Mouse (Mus musculus) hindbrain, embryonic 12.5 days (tissue): ENCODE results near the gene Dynll2. TPM values are rescaled to one million over a fixed set of nuclear protein-coding genes. Genes with fewer than 3 reads are reported as not detected.
"Not testable (repeated sequence)": the region's sequence is repeated elsewhere in the genome, so short reads cannot be mapped to it uniquely, and the experiment has no call there.

Source experiments
- ATAC-seq: fragments of 200-750 bp; cut with Nextera tagmentation; 2 replicates; pipeline ENCODE4 v1.8.0; 2017; ENCODE audit warnings: moderate TSS enrichment; ENCODE audit not compliant: low FRiP score
- H3K27ac ChIP-seq: fragments of 300-500 bp; sonication (generic); 2 replicates; pipeline ENCODE4 v1.5.1; 2016; ENCODE audit warnings: mild to moderate bottlenecking
- H3K27me3 ChIP-seq: fragments of 300-500 bp; sonication (generic); 2 replicates; pipeline ENCODE4 v1.6.1; 2016; ENCODE audit warnings: mild to moderate bottlenecking
- H3K36me3 ChIP-seq: fragments of 300-500 bp; sonication (generic); 2 replicates; pipeline ENCODE4 v1.6.1; 2016; ENCODE audit warnings: mild to moderate bottlenecking
- H3K4me1 ChIP-seq: fragments of 300-500 bp; sonication (generic); 2 replicates; pipeline ENCODE4 v1.6.1; 2016
- H3K4me2 ChIP-seq: fragments of 300-500 bp; sonication (generic); replicated peaks from 2 replicates; pipeline ENCODE4 v1.6.1; 2016; ENCODE audit warnings: mild to moderate bottlenecking
- H3K4me3 ChIP-seq: fragments of 300-500 bp; sonication (generic); 2 replicates; pipeline ENCODE4 v1.5.1; 2016; ENCODE audit warnings: mild to moderate bottlenecking
- H3K9ac ChIP-seq: fragments of 300-500 bp; sonication (generic); 2 replicates; pipeline ENCODE4 v1.6.1; 2016; ENCODE audit warnings: mild to moderate bottlenecking, moderate library complexity
- H3K9me3 ChIP-seq: fragments of 300-500 bp; sonication (generic); replicated peaks from 2 replicates; pipeline ENCODE4 v1.6.1; 2016; ENCODE audit warnings: mild to moderate bottlenecking
- WGBS: fragments of 180-500 bp; shearing (Covaris S2); methylation state at CpG from one replicate; pipeline ENCODE4 v1.1.7; 2016; 5-methylcytosine and 5-hydroxymethylcytosine counted together
- polyA plus RNA-seq: library from polyadenylated mRNA; unstranded; fragments of >200 nt; fragmentation: Nextera tagmentation; extraction: Ambion mirVana; gene quantifications from 2 replicates; pipeline ENCODE4 v1.2.1, GENCODE M21; 2016

Gene Dynll2
- polyA plus RNA-seq, 1 experiment from 2014 or later: 39.9 TPM

DNA sequence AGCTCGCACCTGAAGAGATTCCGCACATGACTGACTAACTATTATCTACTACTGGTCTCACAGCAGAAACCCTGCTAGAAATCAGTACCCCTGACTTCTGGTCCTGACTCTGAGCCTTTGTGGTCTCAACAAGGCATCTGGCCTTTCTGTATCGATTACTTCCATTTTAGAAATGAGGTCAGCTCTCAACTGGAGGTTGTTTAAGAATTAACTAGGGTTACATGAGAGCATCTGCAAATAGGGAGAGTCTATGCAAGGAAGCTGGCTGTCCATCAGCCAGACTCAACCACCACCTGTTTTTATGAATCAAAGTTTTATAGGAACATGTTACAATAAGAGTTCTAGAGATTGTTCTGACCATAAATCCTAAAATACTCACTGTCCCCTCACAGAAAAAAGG is 2.8 kb downstream of the Dynll2 start:
- ATAC-seq: no peak
- Histone ChIP-seq H3K36me3 (peaks cover 42% of the 10 kb centered on the region), H3K4me1 (peaks cover 44% of the 10 kb centered on the region), H3K9ac (no peak overlapping the region; the same call in 1 of the 2 replicates), H3K4me3 (0 out of 2 replicates have a peak overlapping the region, but pooled peaks have one; percentile 9), H3K9me3 (no peaks in the 10 kb centered on the region), H3K4me2 (peak overlapping the region; percentile 89), H3K27ac (no peak overlapping the region), H3K27me3 (no peaks in the 10 kb centered on the region)
- 90% methylated on average over 3 of the region's 3 CpGs for WGBS

DNA sequence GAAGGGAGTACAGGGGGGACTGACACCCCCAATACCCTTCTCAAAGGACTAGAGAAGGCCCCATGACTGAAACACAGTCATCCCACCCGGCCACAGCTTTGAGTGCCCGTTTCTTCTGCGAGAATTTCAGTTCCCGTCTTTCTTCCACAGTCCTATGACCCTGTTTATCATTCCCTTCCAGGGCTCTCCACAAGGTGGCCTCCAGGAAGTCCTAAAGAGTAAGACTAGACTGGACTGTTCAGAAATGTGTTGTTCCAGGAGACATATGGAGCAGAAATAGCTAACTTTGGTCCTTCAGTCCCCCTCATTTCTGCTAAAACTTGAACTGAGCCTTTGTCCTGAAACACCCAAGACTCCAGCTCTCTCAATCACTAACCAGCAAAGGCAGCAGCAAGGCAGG is 8.4 kb downstream of the Dynll2 start:
- Histone ChIP-seq H3K9ac (no peak overlapping the region), H3K4me1 (peaks cover 20% of the 10 kb centered on the region), H3K9me3 (no peaks in the 10 kb centered on the region), H3K36me3 (peaks cover 65% of the 10 kb centered on the region), H3K27me3 (no peaks in the 10 kb centered on the region), H3K27ac (no peak overlapping the region), H3K4me2 (no peak overlapping the region), H3K4me3 (no peak overlapping the region)
- no peak for ATAC-seq
- 77% methylated on average over 4 of the region's 4 CpGs for WGBS

DNA sequence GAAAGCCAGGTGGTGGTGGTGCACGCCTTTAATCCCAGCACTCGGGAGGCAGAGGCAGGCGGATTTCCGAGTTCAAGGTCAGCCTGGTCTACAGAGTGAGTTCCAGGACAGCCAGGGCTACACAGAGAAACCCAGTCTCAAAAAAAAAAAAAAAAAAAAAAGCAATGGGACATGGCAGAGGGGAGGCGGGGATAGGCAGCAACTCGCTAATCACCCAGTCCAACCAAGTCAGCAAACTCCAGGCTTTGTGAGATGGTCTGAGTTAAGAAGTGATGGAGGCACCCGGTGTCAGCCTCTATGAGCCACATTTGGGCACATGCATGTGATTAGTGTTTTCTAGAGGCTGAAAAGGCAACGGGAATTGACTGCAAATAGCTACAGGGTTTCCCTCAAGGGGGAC is 10.3 kb downstream of the Dynll2 start:
- 85% methylated on average over 8 of the region's 8 CpGs for WGBS
- H3K36me3 ChIP-seq: peaks cover 47% of the 10 kb centered on the region
- not testable (repeated sequence) for H3K27ac ChIP-seq

DNA sequence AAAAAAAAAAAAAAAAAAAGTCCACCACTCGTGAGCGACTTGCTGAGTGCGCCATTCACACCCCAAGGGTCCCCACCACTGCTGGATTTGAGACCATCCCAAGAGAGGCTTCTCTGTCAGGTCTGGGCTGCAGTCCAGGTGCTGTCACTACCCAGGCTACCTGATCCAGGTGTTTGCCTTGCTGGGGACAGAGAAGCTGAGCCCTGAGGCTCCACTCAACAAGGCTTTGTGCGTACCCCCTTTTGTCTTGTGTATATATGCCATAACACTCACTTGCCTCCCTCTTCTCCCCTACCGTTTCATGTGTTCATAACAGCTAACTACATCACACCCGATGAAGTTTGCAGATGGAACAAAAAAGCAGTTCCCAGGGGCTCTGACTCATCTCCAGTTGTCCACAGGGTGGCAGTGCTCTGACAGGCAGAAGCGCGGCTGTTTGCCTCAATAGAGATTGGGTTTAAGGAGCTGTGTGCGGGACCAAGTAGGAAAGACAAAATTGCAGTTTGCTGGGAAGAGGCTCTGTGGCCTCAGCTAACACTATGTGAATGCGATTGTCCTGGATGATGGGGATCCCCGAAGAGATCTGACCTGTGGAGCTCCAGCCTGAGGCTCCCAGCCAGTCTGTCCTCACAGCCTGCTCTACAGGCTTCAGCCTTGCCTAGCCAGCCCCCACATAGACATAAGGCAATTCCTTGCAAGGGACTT is 12.7 kb downstream of the Dynll2 start:
- Histone ChIP-seq H3K9ac (no peak overlapping the region), H3K4me1 (peaks cover 10% of the 10 kb centered on the region), H3K27ac (no peak overlapping the region), H3K27me3 (no peaks in the 10 kb centered on the region), H3K36me3 (peaks cover 24% of the 10 kb centered on the region), H3K9me3 (no peaks in the 10 kb centered on the region), H3K4me3 (no peak overlapping the region), H3K4me2 (no peak overlapping the region)
- WGBS: 19% methylated on average over 11 of the region's 11 CpGs
- peak; percentile 60; the same call in 1 of the 2 replicates for ATAC-seq

More for the DNA sequence above, 10.3 kb downstream of the Dynll2 start:
- not testable (repeated sequence) for H3K4me3 ChIP-seq, H3K27me3 ChIP-seq, H3K4me2 ChIP-seq, ATAC-seq, H3K9ac ChIP-seq, H3K9me3 ChIP-seq
- peaks cover 14% of the 10 kb centered on the region for H3K4me1 ChIP-seq

DNA sequence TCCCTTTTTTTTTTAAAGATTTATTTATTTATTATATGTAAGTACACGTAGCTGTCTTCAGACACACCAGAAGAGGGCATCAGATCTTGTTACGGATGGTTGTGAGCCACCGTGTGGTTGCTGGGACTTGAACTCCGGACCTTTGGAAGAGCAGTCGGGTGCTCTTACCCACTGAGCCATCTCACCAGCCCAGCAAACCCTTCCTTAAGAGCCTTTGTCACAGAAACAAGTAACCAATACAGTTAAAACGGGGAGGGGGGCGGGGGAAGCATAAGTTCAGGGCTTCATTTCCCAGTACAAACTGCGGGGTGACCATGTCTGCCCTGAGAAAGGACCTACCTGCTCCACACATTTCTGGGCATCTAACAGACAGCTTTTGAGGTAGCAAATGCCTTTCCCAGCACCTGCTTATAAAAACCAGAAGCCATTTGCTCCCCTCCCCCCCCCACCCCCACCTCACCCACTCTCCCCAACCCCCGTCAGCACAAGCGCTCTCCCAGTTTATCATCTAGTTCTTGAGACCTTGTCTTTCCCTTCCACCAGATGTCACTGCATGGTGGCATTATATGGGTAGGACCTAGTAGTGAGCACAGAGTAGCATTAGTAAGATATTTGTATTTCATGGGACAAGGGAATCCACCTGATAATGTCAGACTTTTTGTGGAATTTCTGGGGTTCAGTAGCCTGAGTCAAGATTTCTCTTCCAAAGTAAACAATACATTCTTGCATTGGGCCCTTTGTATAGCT is 13.6 kb downstream of the Dynll2 start:
- 55% methylated on average over 10 of the region's 10 CpGs for WGBS

DNA sequence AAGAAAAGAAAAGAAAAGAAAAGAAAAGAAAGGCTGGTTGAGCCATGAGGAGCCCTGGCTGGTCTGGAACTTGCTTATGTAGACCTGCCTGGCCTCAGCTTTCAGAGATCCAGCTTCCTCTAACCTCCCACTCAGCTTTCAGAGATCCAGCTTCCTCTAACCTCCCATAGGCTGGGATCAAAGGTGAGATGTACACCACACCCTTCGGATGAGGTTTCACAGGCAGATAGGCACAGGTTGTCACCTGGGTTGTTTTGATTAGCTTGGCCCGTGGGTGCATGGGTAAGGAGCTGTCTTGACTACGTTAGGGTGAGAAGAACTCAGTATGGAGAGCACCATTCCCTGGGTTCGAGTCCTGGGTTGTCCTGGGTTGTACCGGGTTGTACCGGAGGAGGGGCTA is 14.5 kb downstream of the Dynll2 start:
- Histone ChIP-seq H3K36me3 (peaks cover 7% of the 10 kb centered on the region; the same call in 1 of the 2 replicates), H3K4me3 (no peak overlapping the region), H3K9ac (no peak overlapping the region), H3K27ac (no peak overlapping the region), H3K9me3 (no peaks in the 10 kb centered on the region), H3K27me3 (peaks cover 2% of the 10 kb centered on the region; the same call in 1 of the 2 replicates), H3K4me1 (peaks cover 16% of the 10 kb centered on the region), H3K4me2 (no peak overlapping the region)
- WGBS: 77% methylated on average over 6 of the region's 6 CpGs
- ATAC-seq: no peak

More for the DNA sequence above, 13.6 kb downstream of the Dynll2 start:
- no peak overlapping the region for H3K27ac ChIP-seq
- no peak overlapping the region for H3K4me3 ChIP-seq
- no peak for ATAC-seq
- H3K36me3 ChIP-seq: peaks cover 16% of the 10 kb centered on the region
- peaks cover 2% of the 10 kb centered on the region; the same call in 1 of the 2 replicates for H3K27me3 ChIP-seq
- H3K4me1 ChIP-seq: peaks cover 10% of the 10 kb centered on the region
- no peak overlapping the region for H3K4me2 ChIP-seq
- no peaks in the 10 kb centered on the region for H3K9me3 ChIP-seq
- no peak overlapping the region for H3K9ac ChIP-seq

DNA sequence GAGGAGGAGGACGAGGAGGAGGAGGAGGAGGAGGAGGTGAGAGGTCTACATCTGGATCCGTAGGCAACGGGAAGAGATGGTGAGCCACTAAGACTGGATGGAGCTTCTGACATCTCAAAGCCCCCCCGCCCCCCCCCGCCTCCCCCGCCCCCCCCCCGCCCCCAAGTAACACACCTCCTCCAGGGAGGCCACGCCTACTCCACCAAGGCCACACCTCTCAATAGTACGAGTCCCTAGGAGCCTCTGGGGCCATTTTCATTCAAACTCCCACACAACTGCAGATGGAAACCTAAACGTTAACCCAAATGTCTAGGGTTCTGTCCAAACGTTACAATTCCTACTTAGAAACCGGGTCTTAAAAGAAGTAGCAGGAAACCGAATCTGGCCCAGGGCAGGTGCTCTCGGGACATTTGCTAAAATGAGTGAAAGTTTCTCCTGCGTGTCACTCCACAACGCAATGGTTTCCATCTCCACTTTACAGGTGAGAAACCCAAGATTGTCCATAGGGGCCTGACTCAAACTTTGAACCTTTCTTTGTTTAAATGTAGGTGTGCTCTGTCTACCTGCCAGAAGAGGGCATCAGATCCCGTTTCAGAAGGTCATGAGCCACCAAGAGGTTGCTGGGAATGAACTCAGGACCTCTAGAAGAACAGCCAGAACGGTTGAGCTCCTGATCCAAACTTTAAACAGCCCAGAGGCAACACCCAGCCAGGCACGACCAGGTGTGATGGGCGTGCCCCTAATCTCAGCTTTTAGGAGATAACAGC is 18.8 kb downstream of the Dynll2 start:
- H3K27me3 ChIP-seq: peaks cover 2% of the 10 kb centered on the region; the same call in 1 of the 2 replicates
- no peak overlapping the region for H3K27ac ChIP-seq
- no peaks in the 10 kb centered on the region for H3K36me3 ChIP-seq
- H3K4me3 ChIP-seq: no peak overlapping the region
- H3K4me2 ChIP-seq: peak overlapping the region; percentile 40
- H3K4me1 ChIP-seq: peaks cover 12% of the 10 kb centered on the region
- ATAC-seq: no peak
- WGBS: 19% methylated on average over 14 of the region's 20 CpGs
- no peaks in the 10 kb centered on the region for H3K9me3 ChIP-seq
- no peak overlapping the region for H3K9ac ChIP-seq

DNA sequence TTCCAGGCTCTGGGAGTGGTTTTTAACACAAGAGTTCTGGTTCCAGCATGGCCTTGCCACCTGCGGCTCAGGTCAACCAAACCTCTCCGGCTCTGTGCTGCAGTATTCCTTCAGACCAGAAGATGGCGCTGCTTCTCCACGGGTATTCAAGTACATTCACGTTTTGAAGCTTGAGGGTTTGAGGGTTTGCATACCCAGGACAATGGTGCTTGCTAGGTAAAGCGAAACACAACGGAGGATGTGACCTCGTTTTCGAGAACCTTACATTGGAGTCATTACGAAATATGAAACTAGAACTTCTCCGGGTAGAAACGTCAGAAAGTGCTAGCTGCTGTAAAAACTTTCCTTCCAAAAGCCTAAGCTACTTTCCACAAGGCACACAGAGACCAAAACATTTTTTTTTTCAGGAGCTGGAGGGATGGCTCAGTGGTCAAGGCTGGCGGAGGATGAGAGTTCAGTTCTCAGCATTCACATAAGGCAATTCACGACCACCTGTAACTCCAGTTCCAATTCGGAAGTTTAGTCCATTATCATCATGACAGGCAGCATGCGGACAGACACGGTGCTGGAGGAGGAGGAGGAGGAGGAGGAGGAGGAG is 19.5 kb downstream of the Dynll2 start:
- H3K27ac ChIP-seq: no peak overlapping the region

DNA sequence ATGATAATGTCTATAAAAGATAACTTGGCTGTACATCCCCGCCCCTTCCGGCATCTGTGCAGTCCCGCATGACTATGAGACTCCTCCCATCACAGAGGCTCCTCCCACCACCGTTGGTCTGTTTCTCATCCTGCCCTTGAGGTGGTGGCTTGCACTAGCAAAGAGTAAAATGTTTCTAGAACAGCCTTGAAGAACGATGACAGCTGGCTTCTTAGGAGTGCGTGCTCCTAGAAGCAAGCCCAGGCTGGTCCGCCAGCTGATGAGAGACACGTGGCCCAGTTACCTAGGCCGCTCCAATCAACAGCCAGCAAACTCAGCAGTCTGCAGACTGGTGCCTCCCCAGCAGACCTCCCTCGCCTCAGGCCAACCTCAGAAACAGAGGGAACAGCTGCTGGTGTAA is 21.1 kb downstream of the Dynll2 start:
- Histone ChIP-seq H3K4me3 (no peak overlapping the region), H3K9ac (no peak overlapping the region), H3K9me3 (no peaks in the 10 kb centered on the region), H3K27me3 (peaks cover 2% of the 10 kb centered on the region; the same call in 1 of the 2 replicates), H3K4me2 (peak overlapping the region; percentile 11; the same call in 1 of the 2 replicates), H3K27ac (no peak overlapping the region), H3K36me3 (no peaks in the 10 kb centered on the region), H3K4me1 (peaks cover 12% of the 10 kb centered on the region)
- ATAC-seq: no peak
- 40% methylated on average over 10 of the region's 10 CpGs for WGBS

More for the DNA sequence above, 19.5 kb downstream of the Dynll2 start:
- no peak for ATAC-seq
- Histone ChIP-seq H3K9ac (no peak overlapping the region), H3K4me3 (no peak overlapping the region), H3K27me3 (peaks cover 2% of the 10 kb centered on the region; the same call in 1 of the 2 replicates), H3K9me3 (no peaks in the 10 kb centered on the region), H3K4me1 (peaks cover 12% of the 10 kb centered on the region), H3K4me2 (peak overlapping the region; percentile 40), H3K36me3 (no peaks in the 10 kb centered on the region)
- 2% methylated on average over 17 of the region's 17 CpGs for WGBS

DNA sequence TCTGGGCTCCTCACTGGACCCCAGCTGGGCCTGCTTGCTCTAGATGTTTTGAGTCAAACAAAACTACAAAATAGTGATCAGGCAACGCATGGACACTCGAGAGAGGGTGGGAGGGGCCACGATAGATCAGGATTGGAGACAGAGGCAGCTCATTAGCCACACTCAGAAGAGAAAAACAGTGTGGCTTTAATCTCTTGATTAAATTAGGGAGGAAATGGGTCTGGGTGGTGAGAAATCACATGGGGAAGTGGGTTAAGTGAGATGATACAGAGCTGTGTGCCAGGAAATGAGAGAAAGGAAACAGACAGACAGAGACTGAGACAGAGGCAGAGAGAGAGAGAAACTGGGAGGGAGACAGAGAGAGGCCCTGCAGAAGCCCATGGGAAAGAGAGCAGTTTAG is 22.0 kb downstream of the Dynll2 start:
- Histone ChIP-seq H3K4me1 (peaks cover 12% of the 10 kb centered on the region), H3K27me3 (peaks cover 2% of the 10 kb centered on the region; the same call in 1 of the 2 replicates), H3K27ac (no peak overlapping the region), H3K9ac (no peak overlapping the region), H3K36me3 (no peaks in the 10 kb centered on the region), H3K4me3 (no peak overlapping the region), H3K4me2 (no peak overlapping the region), H3K9me3 (no peaks in the 10 kb centered on the region)
- ATAC-seq: no peak
- WGBS: 49% methylated on average over 3 of the region's 3 CpGs

DNA sequence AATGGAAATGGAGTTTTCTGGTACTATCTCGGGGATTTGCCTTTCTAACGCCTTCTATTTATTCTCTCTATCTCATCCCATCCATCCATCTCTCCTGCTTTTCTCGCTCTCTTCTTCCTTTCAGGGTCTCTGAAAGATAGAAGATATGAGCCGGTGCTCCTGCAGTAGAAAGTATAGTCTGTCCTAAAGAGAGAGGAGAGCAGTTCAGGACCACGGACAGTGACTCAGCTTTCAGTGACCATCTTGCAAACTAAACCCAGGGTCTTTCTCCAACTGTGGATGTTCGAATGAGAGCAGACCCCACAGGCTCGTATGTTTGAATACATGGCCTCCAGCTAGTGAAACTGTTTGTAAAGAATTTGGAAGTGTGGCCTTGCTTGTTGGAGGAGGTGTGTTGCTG is 30.3 kb downstream of the Dynll2 start:
- H3K4me3 ChIP-seq: no peak overlapping the region
- H3K27me3 ChIP-seq: peaks cover 3% of the 10 kb centered on the region; the same call in 1 of the 2 replicates
- 44% methylated on average over 7 of the region's 7 CpGs for WGBS
- no peaks in the 10 kb centered on the region for H3K9me3 ChIP-seq
- H3K9ac ChIP-seq: no peak overlapping the region
- no peaks in the 10 kb centered on the region for H3K36me3 ChIP-seq
- H3K4me2 ChIP-seq: no peak overlapping the region
- H3K27ac ChIP-seq: no peak overlapping the region
- no peak for ATAC-seq
- no peaks in the 10 kb centered on the region for H3K4me1 ChIP-seq
